Mouse (Mus musculus): ENCODE data around the gene Cfap61. TPM values are rescaled to one million over a fixed set of nuclear protein-coding genes. Genes with fewer than 3 reads are reported as not detected.

The Cfap61 gene
- total and polyA plus RNA-seq, 3 experiments = 0.22 TPM; not detected in 2

DNA sequence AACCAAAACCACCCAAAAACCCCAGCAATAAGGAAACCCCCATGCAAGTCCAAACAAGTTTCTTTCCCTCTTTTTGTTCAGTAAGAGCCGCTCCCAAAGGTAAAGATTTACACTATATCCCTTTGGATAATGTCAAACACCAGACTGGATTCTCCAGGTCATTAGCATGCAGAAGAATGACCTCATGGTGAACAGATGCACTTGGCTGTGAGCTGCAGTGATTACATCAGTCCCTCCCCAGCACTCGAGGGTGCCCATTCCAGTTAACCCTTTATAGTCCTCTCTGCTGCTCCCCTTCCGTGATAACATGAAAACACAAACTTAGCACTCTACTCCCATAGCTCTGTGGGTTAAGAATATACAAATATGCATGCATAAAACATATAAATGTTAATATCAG, 322.5 kb downstream of the Cfap61 start:
- no peak for TF ChIP-seq TAL1 (conservative IDR thresholded peaks at IDR 0.05; ENCODE audit: low read depth, low read length)
- TF ChIP-seq CTCF (IDR thresholded peaks at IDR 0.05; ENCODE audit: low read depth, low read length) = no peak
- no peak for TF ChIP-seq GATA2 (IDR thresholded peaks at IDR 0.05; ENCODE audit: borderline replicate concordance, low read depth, low read length)
- TF ChIP-seq POLR2AphosphoS5 (IDR thresholded peaks at IDR 0.05; ENCODE audit: insufficient replicate concordance, low read depth, low read length) = no peak
- TF ChIP-seq GATA1 (IDR thresholded peaks at IDR 0.05; ENCODE audit: borderline replicate concordance, low read length) = no peak
- no peak for ATAC-seq (ENCODE audit: extremely low read depth, insufficient number of reproducible peaks, low FRiP score, poor library complexity, severe bottlenecking)
- Histone ChIP-seq H3K27me3 (ENCODE audit: insufficient read depth, low read length) (no peaks in the 10 kb centered on the region), H3K9me3 (replicated peaks) (no peaks in the 10 kb centered on the region), H3K36me3 (replicated peaks) (peaks cover 32% of the 10 kb centered on the region), H3K4me3 (ENCODE audit: low read depth, low read length) (no peak overlapping the region), H3K4me1 (ENCODE audit: insufficient read depth, low read depth, low read length) (peaks cover 5% of the 10 kb centered on the region; the same call in 1 of the 2 replicates)
- DNase-seq (ENCODE audit: low spot score) = no peak

DNA sequence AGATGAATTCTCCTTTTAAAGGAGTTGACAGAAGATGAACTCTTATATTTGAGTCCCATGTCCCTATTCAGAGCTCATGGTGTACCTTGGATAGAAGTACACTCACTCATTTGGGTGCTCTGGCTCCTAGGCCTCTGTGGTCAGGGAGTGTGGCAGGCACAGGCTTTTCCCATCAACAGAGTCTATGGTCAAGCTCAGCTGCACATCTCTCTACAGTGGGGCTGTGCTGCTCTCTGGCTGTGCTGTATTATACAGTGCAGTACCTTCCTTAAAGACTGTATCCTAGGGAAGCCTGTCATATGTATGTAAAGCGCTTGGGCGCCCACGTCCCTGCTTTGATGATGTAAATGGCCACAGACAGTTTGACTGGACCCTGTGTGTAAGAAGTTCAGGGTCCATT, 323.0 kb downstream of the Cfap61 start:
- Histone ChIP-seq H3K9me3 (replicated peaks) (no peaks in the 10 kb centered on the region), H3K36me3 (replicated peaks) (peaks cover 29% of the 10 kb centered on the region), H3K4me1 (ENCODE audit: insufficient read depth, low read depth, low read length) (peaks cover 5% of the 10 kb centered on the region; the same call in 1 of the 2 replicates), H3K27me3 (ENCODE audit: insufficient read depth, low read length) (no peaks in the 10 kb centered on the region), H3K4me3 (ENCODE audit: low read depth, low read length) (no peak overlapping the region)
- no peak for ATAC-seq (ENCODE audit: extremely low read depth, insufficient number of reproducible peaks, low FRiP score, poor library complexity, severe bottlenecking)
- no peak for TF ChIP-seq POLR2AphosphoS5 (IDR thresholded peaks at IDR 0.05; ENCODE audit: insufficient replicate concordance, low read depth, low read length)
- TF ChIP-seq GATA1 (IDR thresholded peaks at IDR 0.05; ENCODE audit: borderline replicate concordance, low read length) = no peak
- no peak for DNase-seq (ENCODE audit: low spot score)

DNA sequence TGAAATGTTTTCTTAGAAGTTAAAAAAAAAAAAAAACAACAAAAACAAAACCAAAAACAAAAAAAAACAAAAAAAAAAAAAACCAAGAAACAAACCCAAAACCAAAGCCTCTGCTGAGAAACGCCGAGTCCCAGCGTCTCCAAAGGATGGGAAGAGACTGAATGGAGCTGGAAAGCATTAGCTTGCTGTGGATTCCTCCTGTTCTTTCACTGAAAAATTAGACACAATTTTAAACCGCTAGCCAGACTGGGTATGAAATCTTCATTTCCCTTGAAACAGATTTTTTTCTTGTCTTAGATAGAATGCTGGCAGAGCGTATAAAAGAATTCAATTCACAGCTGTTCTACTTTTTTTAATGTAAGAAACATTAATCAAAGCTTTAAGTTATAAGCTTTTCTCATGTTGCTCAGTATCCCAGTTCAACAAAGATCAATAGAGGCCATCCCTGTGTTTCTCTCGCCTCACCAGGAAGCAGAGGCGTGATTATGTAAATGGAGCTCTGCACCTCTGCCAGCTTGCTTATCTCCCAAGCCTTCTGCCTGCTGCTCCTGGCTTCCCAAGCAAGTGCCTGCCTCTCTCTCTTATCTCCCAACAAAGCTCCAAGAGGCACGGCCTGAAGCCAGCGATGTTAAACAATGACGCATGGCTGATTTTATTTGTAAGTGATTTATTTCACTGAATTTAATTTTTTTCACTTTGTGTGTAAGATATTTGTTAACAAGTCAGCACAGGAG, 324.3 kb downstream of the Cfap61 start:
- ATAC-seq (ENCODE audit: extremely low read depth, insufficient number of reproducible peaks, low FRiP score, poor library complexity, severe bottlenecking) (peak; percentile 90), DNase-seq (ENCODE audit: low spot score) (no peak)
- no peak for TF ChIP-seq GATA2 (IDR thresholded peaks at IDR 0.05; ENCODE audit: borderline replicate concordance, low read depth, low read length)
- TF ChIP-seq CTCF (IDR thresholded peaks at IDR 0.05; ENCODE audit: low read depth, low read length) = no peak
- TF ChIP-seq POLR2AphosphoS5 (IDR thresholded peaks at IDR 0.05; ENCODE audit: insufficient replicate concordance, low read depth, low read length) = no peak
- TF ChIP-seq GATA1 (IDR thresholded peaks at IDR 0.05; ENCODE audit: borderline replicate concordance, low read length) = no peak
- TF ChIP-seq TAL1 (conservative IDR thresholded peaks at IDR 0.05; ENCODE audit: low read depth, low read length) = peak; percentile 27; the same call in 1 of the 2 replicates
- Histone ChIP-seq H3K9me3 (replicated peaks) (no peaks in the 10 kb centered on the region), H3K4me3 (ENCODE audit: low read depth, low read length) (no peak overlapping the region), H3K4me1 (ENCODE audit: insufficient read depth, low read depth, low read length) (peaks cover 5% of the 10 kb centered on the region; the same call in 1 of the 2 replicates), H3K27me3 (ENCODE audit: insufficient read depth, low read length) (no peaks in the 10 kb centered on the region), H3K36me3 (replicated peaks) (peaks cover 22% of the 10 kb centered on the region)

DNA sequence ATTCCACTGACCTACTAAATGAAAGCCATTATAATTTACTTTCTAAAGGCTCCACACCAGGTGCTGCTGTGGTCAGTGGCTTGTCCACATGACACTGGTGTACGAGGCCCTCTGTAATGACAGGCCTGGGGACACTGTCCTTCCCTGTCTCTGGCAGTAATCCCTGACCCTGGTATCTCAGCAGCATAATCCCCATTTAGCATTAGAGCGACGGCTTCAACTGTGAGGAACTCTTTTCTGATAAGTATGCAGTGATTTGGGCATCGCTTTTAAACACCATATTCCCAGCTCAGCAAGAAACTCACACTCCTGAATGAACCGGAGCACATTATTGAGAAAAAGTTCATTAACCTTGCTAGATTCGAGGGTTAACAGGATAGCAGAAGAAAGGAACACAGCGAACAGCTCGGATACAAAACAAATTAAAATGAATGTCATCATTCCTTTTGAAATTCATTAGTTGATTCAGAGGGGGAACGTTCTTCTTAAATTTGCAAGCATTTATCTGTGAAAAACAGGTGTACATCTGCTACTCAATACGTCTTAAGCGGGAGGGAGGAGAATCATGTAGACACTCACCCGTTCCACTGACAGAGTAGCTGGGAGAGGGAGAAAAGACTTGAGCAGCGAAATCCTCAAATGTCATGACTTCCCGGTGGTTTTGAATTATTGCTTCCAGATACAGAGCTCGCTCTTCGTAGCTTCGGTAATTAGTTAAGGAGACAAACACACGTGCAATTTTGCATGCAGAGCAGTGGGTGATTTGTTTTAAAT, 325.4 kb downstream of the Cfap61 start:
- Histone ChIP-seq H3K4me1 (ENCODE audit: insufficient read depth, low read depth, low read length) (peaks cover 5% of the 10 kb centered on the region; the same call in 1 of the 2 replicates), H3K27me3 (ENCODE audit: insufficient read depth, low read length) (no peaks in the 10 kb centered on the region), H3K4me3 (ENCODE audit: low read depth, low read length) (no peak overlapping the region), H3K36me3 (replicated peaks) (peaks cover 21% of the 10 kb centered on the region), H3K9me3 (replicated peaks) (no peaks in the 10 kb centered on the region)
- TF ChIP-seq TAL1 (conservative IDR thresholded peaks at IDR 0.05; ENCODE audit: low read depth, low read length) (no peak), CTCF (IDR thresholded peaks at IDR 0.05; ENCODE audit: low read depth, low read length) (no peak), GATA2 (IDR thresholded peaks at IDR 0.05; ENCODE audit: borderline replicate concordance, low read depth, low read length) (no peak), POLR2AphosphoS5 (IDR thresholded peaks at IDR 0.05; ENCODE audit: insufficient replicate concordance, low read depth, low read length) (no peak)
- no peak for DNase-seq (ENCODE audit: low spot score)
- ATAC-seq (ENCODE audit: extremely low read depth, insufficient number of reproducible peaks, low FRiP score, poor library complexity, severe bottlenecking) = no peak

DNA sequence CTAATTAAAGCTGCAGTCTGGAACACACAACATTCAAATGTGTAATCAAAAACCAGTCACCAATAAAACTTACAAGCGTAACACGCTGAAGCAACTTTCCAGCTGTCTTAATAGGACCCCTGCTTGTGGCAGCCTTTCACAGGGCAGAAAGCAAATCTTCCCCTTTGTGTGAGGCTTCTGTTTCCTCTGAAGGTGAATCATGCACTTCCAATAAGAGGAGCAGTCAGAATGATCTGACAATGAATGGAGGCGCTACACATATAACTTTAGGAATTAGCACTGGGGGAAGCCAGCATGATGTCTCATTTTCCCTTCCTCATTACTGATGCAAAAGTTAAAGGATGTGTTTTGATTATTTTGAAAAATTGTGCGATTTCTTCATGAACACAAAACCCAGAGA, 326.6 kb downstream of the Cfap61 start:
- Histone ChIP-seq H3K36me3 (replicated peaks) (peaks cover 19% of the 10 kb centered on the region), H3K9me3 (replicated peaks) (no peaks in the 10 kb centered on the region), H3K4me1 (ENCODE audit: insufficient read depth, low read depth, low read length) (peaks cover 5% of the 10 kb centered on the region; the same call in 1 of the 2 replicates), H3K27me3 (ENCODE audit: insufficient read depth, low read length) (no peaks in the 10 kb centered on the region), H3K4me3 (ENCODE audit: low read depth, low read length) (no peak overlapping the region)
- TF ChIP-seq POLR2AphosphoS5 (IDR thresholded peaks at IDR 0.05; ENCODE audit: insufficient replicate concordance, low read depth, low read length) (no peak), CTCF (IDR thresholded peaks at IDR 0.05; ENCODE audit: low read depth, low read length) (no peak), TAL1 (conservative IDR thresholded peaks at IDR 0.05; ENCODE audit: low read depth, low read length) (no peak)
- ATAC-seq (ENCODE audit: extremely low read depth, insufficient number of reproducible peaks, low FRiP score, poor library complexity, severe bottlenecking) (no peak), DNase-seq (ENCODE audit: low spot score) (no peak)

DNA sequence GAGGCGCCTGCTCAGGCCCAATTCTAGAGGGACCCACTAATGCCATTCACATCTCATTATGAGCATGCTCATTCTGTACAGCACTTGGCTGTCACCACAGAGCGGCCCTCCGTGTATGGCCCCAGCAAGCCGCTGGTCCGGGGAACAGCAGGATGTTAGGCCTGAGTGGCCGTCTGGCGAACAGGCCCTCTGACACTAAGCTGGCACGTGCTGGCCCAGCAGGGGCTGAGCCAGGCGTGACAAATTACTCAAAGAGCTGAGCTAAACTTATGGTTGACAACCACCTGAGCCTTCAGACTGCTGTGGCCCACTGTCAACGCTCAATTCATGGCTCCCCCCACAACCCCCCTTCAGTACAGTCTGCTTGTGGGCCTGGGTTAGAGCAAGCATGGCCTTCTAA, 327.6 kb downstream of the Cfap61 start:
- DNase-seq (ENCODE audit: low spot score) (no peak), ATAC-seq (ENCODE audit: extremely low read depth, insufficient number of reproducible peaks, low FRiP score, poor library complexity, severe bottlenecking) (no peak)
- Histone ChIP-seq H3K36me3 (replicated peaks) (peaks cover 17% of the 10 kb centered on the region), H3K27me3 (ENCODE audit: insufficient read depth, low read length) (no peaks in the 10 kb centered on the region), H3K9me3 (replicated peaks) (no peaks in the 10 kb centered on the region), H3K4me1 (ENCODE audit: insufficient read depth, low read depth, low read length) (peaks cover 5% of the 10 kb centered on the region; the same call in 1 of the 2 replicates), H3K4me3 (ENCODE audit: low read depth, low read length) (no peak overlapping the region)
- no peak for TF ChIP-seq GATA2 (IDR thresholded peaks at IDR 0.05; ENCODE audit: borderline replicate concordance, low read depth, low read length)
- TF ChIP-seq CTCF (IDR thresholded peaks at IDR 0.05; ENCODE audit: low read depth, low read length) = no peak
- TF ChIP-seq POLR2AphosphoS5 (IDR thresholded peaks at IDR 0.05; ENCODE audit: insufficient replicate concordance, low read depth, low read length) = no peak
- TF ChIP-seq TAL1 (conservative IDR thresholded peaks at IDR 0.05; ENCODE audit: low read depth, low read length) = no peak
- no peak for TF ChIP-seq GATA1 (IDR thresholded peaks at IDR 0.05; ENCODE audit: borderline replicate concordance, low read length)
